Mouse (Mus musculus): Measurements from ENCODE around the gene Gprin2. TPM values are rescaled to one million over a fixed set of nuclear protein-coding genes. Genes with fewer than 3 reads are reported as not detected.

The Gprin2 gene
- polyA plus RNA-seq (2014; fragmentation: Illumina TruSeq; extraction: RNeasy Lipid Tissue Mini Kit (QIAGEN cat#74804); ENCODE audit: low read depth, low replicate concordance): 0.65 TPM

GRCm38 (mm10) chr14:34201231-34202035, at the start of gene Gprin2:
Gene Gprin2, minus strand, starts transcription at chr14:34201653.

GRCm38 (mm10) chr14:34219295-34219694, 17.8 kb upstream of the Gprin2 start, which contains the start of gene Syt15:
Gene Syt15, plus strand, starts transcription at chr14:34219595.

GRCm38 (mm10) chr14:34152342-34152741, 49.1 kb downstream of the Gprin2 start, which contains the start of gene Npy4r:
Gene Npy4r, minus strand, starts transcription at chr14:34152489.

Other genes with a start within 250 kb of the Gprin2 start
- not detected for gene Rbp3, start 247.7 kb downstream of the Gprin2 start, polyA plus RNA-seq (2014; fragmentation: Illumina TruSeq; extraction: RNeasy Lipid Tissue Mini Kit (QIAGEN cat#74804); ENCODE audit: low read depth, low replicate concordance)
- gene Zfp488, start 222.9 kb downstream of the Gprin2 start, polyA plus RNA-seq (2014; fragmentation: Illumina TruSeq; extraction: RNeasy Lipid Tissue Mini Kit (QIAGEN cat#74804); ENCODE audit: low read depth, low replicate concordance): not detected
- gene Gm30083, start 186.5 kb downstream of the Gprin2 start, polyA plus RNA-seq (2014; fragmentation: Illumina TruSeq; extraction: RNeasy Lipid Tissue Mini Kit (QIAGEN cat#74804); ENCODE audit: low read depth, low replicate concordance): 0.15 TPM
- 3.2 TPM for gene Gm5460, start 184.9 kb downstream of the Gprin2 start, polyA plus RNA-seq (2014; fragmentation: Illumina TruSeq; extraction: RNeasy Lipid Tissue Mini Kit (QIAGEN cat#74804); ENCODE audit: low read depth, low replicate concordance)
- gene Antxrl, start 148.9 kb downstream of the Gprin2 start, polyA plus RNA-seq (2014; fragmentation: Illumina TruSeq; extraction: RNeasy Lipid Tissue Mini Kit (QIAGEN cat#74804); ENCODE audit: low read depth, low replicate concordance): 3.3 TPM
- gene Anxa8, start 115.7 kb downstream of the Gprin2 start, polyA plus RNA-seq (2014; fragmentation: Illumina TruSeq; extraction: RNeasy Lipid Tissue Mini Kit (QIAGEN cat#74804); ENCODE audit: low read depth, low replicate concordance): 7.4 TPM
- 0.32 TPM for gene A630023A22Rik, start 98.9 kb downstream of the Gprin2 start, polyA plus RNA-seq (2014; fragmentation: Illumina TruSeq; extraction: RNeasy Lipid Tissue Mini Kit (QIAGEN cat#74804); ENCODE audit: low read depth, low replicate concordance)
- gene Npy4r, start 49.2 kb downstream of the Gprin2 start, polyA plus RNA-seq (2014; fragmentation: Illumina TruSeq; extraction: RNeasy Lipid Tissue Mini Kit (QIAGEN cat#74804); ENCODE audit: low read depth, low replicate concordance): not detected
- 2.7 TPM for gene Syt15, start 17.9 kb upstream of the Gprin2 start, polyA plus RNA-seq (2014; fragmentation: Illumina TruSeq; extraction: RNeasy Lipid Tissue Mini Kit (QIAGEN cat#74804); ENCODE audit: low read depth, low replicate concordance)
- gene Shld2, start 108.8 kb upstream of the Gprin2 start, polyA plus RNA-seq (2014; fragmentation: Illumina TruSeq; extraction: RNeasy Lipid Tissue Mini Kit (QIAGEN cat#74804); ENCODE audit: low read depth, low replicate concordance): 8.5 TPM
- gene Glud1, start 109.1 kb upstream of the Gprin2 start, polyA plus RNA-seq (2014; fragmentation: Illumina TruSeq; extraction: RNeasy Lipid Tissue Mini Kit (QIAGEN cat#74804); ENCODE audit: low read depth, low replicate concordance): 128 TPM
- not detected for gene Fam25c, start 153.8 kb upstream of the Gprin2 start, polyA plus RNA-seq (2014; fragmentation: Illumina TruSeq; extraction: RNeasy Lipid Tissue Mini Kit (QIAGEN cat#74804); ENCODE audit: low read depth, low replicate concordance)
- gene Sncg, start 173.1 kb upstream of the Gprin2 start, polyA plus RNA-seq (2014; fragmentation: Illumina TruSeq; extraction: RNeasy Lipid Tissue Mini Kit (QIAGEN cat#74804); ENCODE audit: low read depth, low replicate concordance): 744 TPM
- 17.7 TPM for gene Mmrn2, start 173.8 kb upstream of the Gprin2 start, polyA plus RNA-seq (2014; fragmentation: Illumina TruSeq; extraction: RNeasy Lipid Tissue Mini Kit (QIAGEN cat#74804); ENCODE audit: low read depth, low replicate concordance)